Mouse (Mus musculus): ENCODE data around the gene Mapk8ip2. TPM values are rescaled to one million over a fixed set of nuclear protein-coding genes. Genes with fewer than 3 reads are reported as not detected.

The Mapk8ip2 gene
- polyA plus RNA-seq, 1 experiment from 2014 or later = 44.1 TPM

DNA sequence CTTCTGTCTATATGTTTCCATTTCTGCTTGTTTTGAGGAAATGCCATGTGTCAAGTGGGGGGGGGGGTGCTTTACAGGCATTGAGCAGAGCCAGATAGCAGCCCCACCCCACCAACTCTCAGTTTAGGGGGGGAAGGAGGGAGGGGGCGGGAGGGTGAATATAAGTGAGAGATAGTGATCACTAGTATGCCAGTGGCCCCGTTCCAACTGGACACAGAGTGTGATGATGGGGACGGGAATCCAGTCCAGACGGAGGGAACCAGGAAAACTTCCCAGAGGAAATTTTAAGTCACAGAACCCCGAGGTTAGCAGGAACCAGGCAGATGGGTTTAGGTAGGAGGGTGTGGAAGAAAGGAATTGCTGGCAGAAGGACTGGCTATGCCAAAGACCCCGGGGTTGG lies 1.9 kb downstream of the Mapk8ip2 start:
- Histone ChIP-seq H3K36me3 (replicated peaks) (peaks cover 44% of the 10 kb centered on the region), H3K27me3 (peaks cover 18% of the 10 kb centered on the region), H3K4me2 (peak overlapping the region; percentile 82), H3K27ac (no peak overlapping the region), H3K4me3 (replicated peaks) (no peak overlapping the region), H3K9me3 (no peaks in the 10 kb centered on the region), H3K4me1 (peaks cover 24% of the 10 kb centered on the region), H3K9ac (no peak overlapping the region)
- ATAC-seq (ENCODE audit: low FRiP score) = no peak
- WGBS = 83% methylated on average over 6 of the region's 6 CpGs

GRCm38 (mm10) chr15:89458942-89459341 lies 5.2 kb downstream of the Mapk8ip2 start:
- Histone ChIP-seq H3K4me1 (peaks cover 16% of the 10 kb centered on the region), H3K9ac (no peak overlapping the region), H3K36me3 (replicated peaks) (peaks cover 64% of the 10 kb centered on the region), H3K4me3 (replicated peaks) (no peak overlapping the region), H3K4me2 (no peak overlapping the region), H3K27me3 (no peaks in the 10 kb centered on the region), H3K27ac (no peak overlapping the region), H3K9me3 (no peaks in the 10 kb centered on the region)
- 98% methylated on average over 15 of the region's 15 CpGs for WGBS
- no peak for ATAC-seq (ENCODE audit: low FRiP score)

DNA sequence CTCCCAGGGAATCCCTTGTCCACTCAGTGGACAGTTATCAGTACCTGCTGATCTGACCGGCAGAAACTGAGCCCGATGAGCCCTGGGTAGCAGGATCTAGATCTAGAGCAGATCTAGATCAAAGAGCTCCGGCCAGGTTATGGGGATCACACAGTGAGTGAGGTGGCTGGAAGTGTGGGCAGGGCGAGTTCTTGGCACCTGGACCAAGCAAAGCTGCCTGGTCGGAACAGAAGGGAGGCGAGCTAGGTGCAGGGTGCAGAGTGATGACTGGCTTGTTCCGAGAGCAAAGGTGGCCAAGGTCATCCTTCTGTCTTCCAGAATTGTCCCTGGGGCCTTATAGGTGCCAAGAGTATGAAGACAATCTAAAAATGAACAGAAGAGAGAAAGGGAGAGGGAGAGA lies 6.1 kb downstream of the Mapk8ip2 start:
- 90% methylated on average over 7 of the region's 7 CpGs for WGBS
- no peak for ATAC-seq (ENCODE audit: low FRiP score)

DNA sequence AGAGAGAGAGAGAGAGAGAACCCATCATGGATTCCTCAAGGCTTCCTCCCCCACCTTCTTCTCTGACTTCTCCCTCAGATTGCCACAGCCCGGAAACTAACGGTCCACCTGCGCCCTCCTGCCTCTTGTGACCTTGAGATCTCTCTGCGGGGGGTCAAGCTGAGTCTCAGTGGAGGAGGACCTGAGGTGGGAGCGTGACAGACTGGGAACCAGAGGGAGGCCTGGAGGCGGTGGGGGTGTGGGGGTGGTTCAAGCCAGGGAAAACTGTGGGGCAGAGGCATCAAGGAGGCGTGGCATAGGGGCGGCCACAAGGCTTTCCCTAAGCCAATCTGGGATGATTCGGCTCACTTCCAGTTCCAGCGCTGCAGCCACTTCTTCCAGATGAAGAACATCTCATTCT lies 6.6 kb downstream of the Mapk8ip2 start:
- Histone ChIP-seq H3K4me2 (no peak overlapping the region), H3K4me1 (peaks cover 11% of the 10 kb centered on the region), H3K27me3 (no peaks in the 10 kb centered on the region), H3K27ac (no peak overlapping the region), H3K9ac (no peak overlapping the region), H3K4me3 (replicated peaks) (no peak overlapping the region), H3K9me3 (no peaks in the 10 kb centered on the region), H3K36me3 (replicated peaks) (peaks cover 64% of the 10 kb centered on the region)
- ATAC-seq (ENCODE audit: low FRiP score) = no peak
- WGBS = 86% methylated on average over 10 of the region's 10 CpGs

More for the DNA sequence above, 6.1 kb downstream of the Mapk8ip2 start:
- Histone ChIP-seq H3K4me1 (peaks cover 12% of the 10 kb centered on the region), H3K4me3 (replicated peaks) (no peak overlapping the region), H3K36me3 (replicated peaks) (peaks cover 64% of the 10 kb centered on the region), H3K27ac (no peak overlapping the region), H3K9me3 (no peaks in the 10 kb centered on the region), H3K9ac (no peak overlapping the region), H3K27me3 (no peaks in the 10 kb centered on the region), H3K4me2 (no peak overlapping the region)

DNA sequence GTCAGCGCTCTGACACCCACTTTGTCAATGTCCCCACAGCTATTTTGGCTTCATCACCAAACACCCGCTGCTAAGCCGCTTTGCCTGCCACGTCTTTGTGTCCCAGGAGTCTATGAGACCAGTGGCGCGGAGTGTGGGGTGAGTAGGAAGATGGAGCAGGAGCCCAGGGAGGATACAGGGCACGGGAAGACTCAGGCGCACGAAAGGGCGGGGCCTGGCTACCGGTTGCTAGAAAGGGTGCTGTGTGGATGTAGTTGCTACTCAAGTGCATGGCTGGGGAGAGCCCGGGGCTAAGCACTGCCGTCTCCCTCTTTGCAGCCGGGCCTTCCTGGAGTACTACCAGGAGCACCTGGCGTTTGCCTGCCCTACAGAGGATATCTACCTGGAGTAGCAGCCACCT lies 7.6 kb downstream of the Mapk8ip2 start:
- peaks cover 63% of the 10 kb centered on the region for H3K36me3 ChIP-seq (replicated peaks)
- no peak overlapping the region for H3K4me2 ChIP-seq
- no peak overlapping the region for H3K9ac ChIP-seq
- no peak overlapping the region for H3K4me3 ChIP-seq (replicated peaks)
- H3K27ac ChIP-seq = no peak overlapping the region
- no peak for ATAC-seq (ENCODE audit: low FRiP score)
- no peaks in the 10 kb centered on the region for H3K9me3 ChIP-seq
- H3K27me3 ChIP-seq = no peaks in the 10 kb centered on the region
- 88% methylated on average over 15 of the region's 15 CpGs for WGBS
- peaks cover 5% of the 10 kb centered on the region; the same call in 1 of the 2 replicates for H3K4me1 ChIP-seq

DNA sequence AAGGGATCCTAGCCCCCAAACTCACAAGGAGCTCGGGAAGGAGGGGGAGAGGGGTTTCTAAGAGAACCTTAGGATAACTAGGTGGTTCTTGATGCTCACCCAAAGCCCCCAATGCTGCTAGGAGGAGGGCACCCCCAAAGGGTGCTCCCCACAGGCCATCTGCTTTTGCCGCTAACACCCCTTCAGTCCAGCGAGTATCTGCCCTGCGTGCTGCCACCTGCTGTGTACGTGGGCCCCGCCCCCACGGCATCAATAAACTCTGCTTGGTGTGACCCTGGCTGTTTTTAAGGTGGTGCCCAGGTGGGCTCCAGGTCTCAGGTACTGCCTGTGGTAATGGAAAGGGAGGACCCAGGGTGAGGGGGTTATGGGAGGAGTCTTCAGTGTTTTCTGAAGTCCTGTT lies 8.5 kb downstream of the Mapk8ip2 start:
- peaks cover 55% of the 10 kb centered on the region for H3K36me3 ChIP-seq (replicated peaks)
- ATAC-seq (ENCODE audit: low FRiP score) = no peak

GRCm38 (mm10) chr15:89463334-89464235 lies 9.9 kb downstream of the Mapk8ip2 start:
- no peak overlapping the region for H3K27ac ChIP-seq
- no peaks in the 10 kb centered on the region for H3K27me3 ChIP-seq
- H3K9me3 ChIP-seq = no peaks in the 10 kb centered on the region
- H3K4me3 ChIP-seq (replicated peaks) = no peak overlapping the region
- H3K4me2 ChIP-seq = no peak overlapping the region
- no peak for ATAC-seq (ENCODE audit: low FRiP score)
- H3K4me1 ChIP-seq = peaks cover 5% of the 10 kb centered on the region; the same call in 1 of the 2 replicates
- H3K36me3 ChIP-seq (replicated peaks) = peaks cover 41% of the 10 kb centered on the region
- no peak overlapping the region for H3K9ac ChIP-seq
- 63% methylated on average over 5 of the region's 5 CpGs for WGBS

More for the DNA sequence above, 8.5 kb downstream of the Mapk8ip2 start:
- no peak overlapping the region for H3K4me2 ChIP-seq
- H3K27me3 ChIP-seq = no peaks in the 10 kb centered on the region
- H3K4me1 ChIP-seq = peaks cover 5% of the 10 kb centered on the region; the same call in 1 of the 2 replicates
- no peak overlapping the region for H3K27ac ChIP-seq
- H3K4me3 ChIP-seq (replicated peaks) = no peak overlapping the region
- H3K9ac ChIP-seq = no peak overlapping the region
- whole genome bisulfite sequencing = 84% methylated on average over 7 of the region's 7 CpGs
- H3K9me3 ChIP-seq = no peaks in the 10 kb centered on the region

DNA sequence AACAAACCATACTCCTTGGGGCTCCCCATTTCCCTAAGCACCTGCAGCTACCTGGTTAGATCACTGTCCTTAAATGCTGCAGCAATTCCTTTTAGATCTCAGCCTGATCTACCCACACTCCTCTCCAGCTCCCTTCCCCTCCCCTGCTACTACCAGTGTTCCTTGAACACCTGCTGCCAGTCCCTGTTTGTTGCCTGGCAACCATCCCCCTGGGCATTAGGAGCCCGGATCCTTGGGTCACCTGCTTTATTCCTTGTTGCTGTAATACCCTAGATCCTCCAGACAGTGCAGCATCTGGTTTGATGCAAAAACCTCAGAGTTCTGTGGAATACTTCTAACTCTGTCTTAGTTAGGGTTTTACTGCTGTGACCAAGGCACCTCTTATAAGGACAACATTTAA lies 11.3 kb downstream of the Mapk8ip2 start:
- no peaks in the 10 kb centered on the region for H3K9me3 ChIP-seq
- no peak overlapping the region; the same call in 1 of the 2 replicates for H3K27ac ChIP-seq
- H3K4me3 ChIP-seq (replicated peaks) = no peak overlapping the region
- peaks cover 26% of the 10 kb centered on the region for H3K36me3 ChIP-seq (replicated peaks)
- H3K9ac ChIP-seq = no peak overlapping the region
- H3K4me2 ChIP-seq = no peak overlapping the region
- ATAC-seq (ENCODE audit: low FRiP score) = peak; percentile 72
- 3% methylated on average over 1 of the region's 1 CpGs for whole genome bisulfite sequencing
- H3K4me1 ChIP-seq = peaks cover 5% of the 10 kb centered on the region; the same call in 1 of the 2 replicates
- H3K27me3 ChIP-seq = no peaks in the 10 kb centered on the region

GRCm38 (mm10) chr15:89468577-89468976 lies 14.9 kb downstream of the Mapk8ip2 start:
- H3K36me3 ChIP-seq (replicated peaks) = no peaks in the 10 kb centered on the region
- WGBS = 20% methylated on average over 2 of the region's 2 CpGs

DNA sequence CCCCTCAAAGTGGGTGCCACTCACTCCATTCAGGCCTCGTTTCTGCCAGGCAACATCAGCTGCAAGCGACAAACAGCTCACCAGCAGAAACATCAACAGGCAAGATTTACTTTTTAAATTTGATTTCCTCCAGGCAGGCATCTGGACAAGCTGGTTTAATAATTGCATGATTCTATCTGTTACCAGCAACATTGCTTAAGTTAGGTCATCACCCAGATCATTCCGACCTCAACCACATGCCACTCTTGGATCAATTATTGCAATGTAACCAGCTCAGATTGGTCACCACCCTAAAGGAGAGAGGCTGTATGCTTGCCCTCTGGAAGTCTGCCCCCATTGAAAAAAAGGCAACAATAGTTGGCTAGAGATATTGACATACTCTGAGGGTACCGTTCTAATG lies 17.8 kb downstream of the Mapk8ip2 start:
- 95% methylated on average over 4 of the region's 4 CpGs for WGBS
- no peak overlapping the region for H3K27ac ChIP-seq

More at GRCm38 (mm10) chr15:89468577-89468976, 14.9 kb downstream of the Mapk8ip2 start:
- Histone ChIP-seq H3K4me2 (no peak overlapping the region), H3K27me3 (no peaks in the 10 kb centered on the region), H3K9ac (no peak overlapping the region), H3K27ac (no peak overlapping the region), H3K4me3 (replicated peaks) (no peak overlapping the region), H3K9me3 (no peaks in the 10 kb centered on the region), H3K4me1 (peaks cover 5% of the 10 kb centered on the region; the same call in 1 of the 2 replicates)
- ATAC-seq (ENCODE audit: low FRiP score) = no peak

DNA sequence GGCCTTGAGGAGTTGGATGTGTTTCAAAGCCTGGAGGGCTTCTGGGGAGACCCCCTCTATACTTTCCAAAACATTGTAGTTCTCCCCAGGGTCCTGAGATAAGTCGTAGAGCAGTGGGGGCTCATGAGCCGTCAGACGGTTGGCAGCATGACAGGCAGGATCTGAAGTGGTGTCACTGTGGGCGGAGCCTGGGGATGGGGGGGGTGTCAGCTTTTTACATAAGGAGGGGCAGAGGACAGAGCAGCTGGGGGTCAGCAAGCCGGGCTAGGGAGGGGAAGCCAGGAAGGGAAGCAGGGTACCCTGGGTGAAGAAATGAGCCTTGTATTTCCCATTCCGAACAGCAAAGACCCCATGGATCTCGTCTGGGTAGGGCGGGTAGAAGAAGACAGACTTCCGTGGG lies 19.7 kb downstream of the Mapk8ip2 start:
- Histone ChIP-seq H3K4me1 (peaks cover 13% of the 10 kb centered on the region), H3K27ac (no peak overlapping the region), H3K4me2 (no peak overlapping the region), H3K4me3 (replicated peaks) (no peak overlapping the region), H3K9me3 (no peaks in the 10 kb centered on the region), H3K9ac (no peak overlapping the region), H3K36me3 (replicated peaks) (no peaks in the 10 kb centered on the region), H3K27me3 (peaks cover 14% of the 10 kb centered on the region; the same call in 1 of the 2 replicates)
- WGBS = 82% methylated on average over 9 of the region's 9 CpGs
- ATAC-seq (ENCODE audit: low FRiP score) = no peak

More for the DNA sequence above, 17.8 kb downstream of the Mapk8ip2 start:
- H3K27me3 ChIP-seq = no peaks in the 10 kb centered on the region
- no peaks in the 10 kb centered on the region for H3K36me3 ChIP-seq (replicated peaks)
- peaks cover 11% of the 10 kb centered on the region for H3K4me1 ChIP-seq
- H3K4me3 ChIP-seq (replicated peaks) = no peak overlapping the region
- ATAC-seq (ENCODE audit: low FRiP score) = no peak
- no peak overlapping the region for H3K4me2 ChIP-seq
- H3K9ac ChIP-seq = no peak overlapping the region
- H3K9me3 ChIP-seq = no peaks in the 10 kb centered on the region

DNA sequence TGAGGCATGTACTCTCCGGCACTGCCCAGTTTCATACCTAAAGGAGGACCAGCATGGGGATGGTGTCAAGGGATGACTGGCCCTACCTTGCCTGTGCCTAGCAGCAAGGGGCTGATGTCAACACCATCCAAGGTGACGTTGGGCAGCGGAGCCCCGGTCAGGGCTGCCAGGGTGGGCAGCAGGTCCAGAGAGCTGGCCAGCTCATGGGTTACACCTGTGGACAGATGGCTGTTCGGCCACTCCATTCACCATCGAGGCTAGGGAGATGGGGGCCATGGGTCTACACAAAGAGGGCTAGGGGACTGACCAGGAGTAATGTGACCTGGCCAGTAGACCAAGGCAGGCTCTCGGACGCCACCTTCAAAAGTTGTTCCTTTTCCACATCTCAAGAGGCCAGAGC lies 20.2 kb downstream of the Mapk8ip2 start:
- Histone ChIP-seq H3K4me1 (peaks cover 13% of the 10 kb centered on the region), H3K4me3 (replicated peaks) (no peak overlapping the region), H3K36me3 (replicated peaks) (no peaks in the 10 kb centered on the region), H3K27ac (no peak overlapping the region), H3K4me2 (no peak overlapping the region), H3K9ac (no peak overlapping the region), H3K27me3 (peaks cover 16% of the 10 kb centered on the region; the same call in 1 of the 2 replicates), H3K9me3 (no peaks in the 10 kb centered on the region)
- ATAC-seq (ENCODE audit: low FRiP score) = no peak
- 96% methylated on average over 8 of the region's 8 CpGs for WGBS

Data from forebrain, embryonic 12.5 days (tissue).